Mouse (Mus musculus) heart, adult 18-20 months (tissue): ENCODE data around the gene Fam234b. TPM values are rescaled to one million over a fixed set of nuclear protein-coding genes. Genes with fewer than 3 reads are reported as not detected.
A peak's percentile ranks its signal among the peaks of the same experiment; 100 is the strongest.

ENCODE experiments used
- DNase-seq, 2 experiments: peaks; one replicate each; pipeline ENCODE4 v3.0.0; 2021 to 2022; ENCODE audit warnings: mixed read lengths in 1 of 2
- total RNA-seq, 2 experiments: library from RNA; stranded (reverse); gene quantifications; 2 replicates each; pipeline ENCODE4 v1.2.3; 2021

Gene Fam234b
- total RNA-seq, 2 experiments from 2014 or later: 7.7 to 9.0 TPM

DNA sequence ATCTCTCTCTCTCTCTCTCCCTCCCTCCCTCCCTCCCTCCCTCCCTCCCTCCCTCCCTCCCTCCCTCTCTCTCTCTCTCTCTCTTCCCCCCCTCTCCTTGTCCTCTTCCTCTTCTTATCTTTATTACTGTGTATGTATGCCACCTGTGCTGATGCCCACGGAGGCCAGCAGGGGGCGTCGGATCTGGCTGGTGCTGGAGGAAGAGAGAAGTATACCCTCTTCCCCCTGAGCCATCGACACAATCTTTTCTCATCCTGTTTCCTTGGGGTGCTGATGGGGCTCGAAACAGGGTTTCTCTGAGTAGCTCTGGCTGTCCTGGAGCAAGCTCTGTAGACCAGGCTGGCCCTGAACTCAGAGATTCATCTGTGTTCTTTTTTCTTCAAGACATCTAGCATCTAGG, 14.9 kb upstream of the Fam234b start:
- DNase-seq: no peak

DNA sequence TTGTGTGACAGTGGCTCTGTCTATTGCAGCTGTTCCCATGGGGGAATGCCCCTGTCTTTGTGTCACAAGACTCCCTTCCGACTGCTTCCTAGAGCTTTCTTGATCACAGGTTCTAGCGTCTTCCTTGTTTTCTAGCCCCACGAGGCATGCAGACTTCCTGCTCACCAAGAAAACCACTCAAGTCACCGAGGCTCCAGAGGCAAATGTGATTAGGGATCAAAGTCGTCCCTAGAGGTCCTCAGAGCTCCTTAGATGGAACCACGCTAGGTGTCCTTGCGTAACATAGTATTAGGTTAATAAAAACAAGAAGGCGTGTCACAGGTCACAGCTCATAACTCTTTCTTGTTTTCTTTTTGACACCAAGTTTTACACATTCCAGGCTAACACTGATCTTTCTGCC, 13.8 kb upstream of the Fam234b start:
- peak in 1 of 2 experiments; percentile 11 for DNase-seq

DNA sequence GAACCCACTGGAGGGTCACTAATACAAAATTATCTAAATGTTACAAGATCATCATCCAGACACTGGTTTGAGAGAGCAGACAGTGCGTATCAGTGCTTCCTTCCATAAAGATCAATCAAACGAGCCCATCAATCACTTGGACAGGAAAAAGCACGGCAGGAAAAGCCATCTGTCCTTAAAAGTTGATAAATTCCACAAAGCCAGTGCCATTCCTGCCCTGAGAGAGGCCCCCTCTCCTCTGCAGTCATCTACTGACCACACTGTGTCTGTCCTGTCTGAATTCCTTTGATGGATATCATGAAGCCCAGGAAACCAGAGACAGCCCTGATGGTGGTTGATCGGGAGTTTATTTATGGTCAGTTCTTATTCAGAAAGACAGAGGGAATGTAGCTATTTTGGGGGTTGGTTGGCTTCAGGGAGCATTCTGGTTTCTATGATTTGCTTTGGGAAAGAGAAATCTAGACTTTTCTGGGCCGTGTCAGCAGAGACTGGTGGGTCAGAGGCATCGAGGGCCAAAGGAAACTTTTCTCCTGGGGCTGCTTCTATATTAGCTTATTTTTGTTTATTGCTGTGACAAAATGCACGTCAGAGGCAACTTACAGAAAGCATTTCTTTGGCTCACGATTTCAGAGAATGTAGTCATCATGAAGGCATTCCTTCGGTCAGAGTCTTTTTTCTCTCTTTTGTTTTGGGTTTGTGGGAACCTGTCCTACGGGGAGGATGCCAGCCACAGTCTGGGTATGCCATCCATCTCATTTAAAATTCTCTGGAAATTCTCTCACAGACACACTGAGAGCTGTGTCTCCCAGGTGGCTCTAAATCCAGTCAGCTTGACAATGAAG, 10.5 kb upstream of the Fam234b start:
- no peak for DNase-seq

DNA sequence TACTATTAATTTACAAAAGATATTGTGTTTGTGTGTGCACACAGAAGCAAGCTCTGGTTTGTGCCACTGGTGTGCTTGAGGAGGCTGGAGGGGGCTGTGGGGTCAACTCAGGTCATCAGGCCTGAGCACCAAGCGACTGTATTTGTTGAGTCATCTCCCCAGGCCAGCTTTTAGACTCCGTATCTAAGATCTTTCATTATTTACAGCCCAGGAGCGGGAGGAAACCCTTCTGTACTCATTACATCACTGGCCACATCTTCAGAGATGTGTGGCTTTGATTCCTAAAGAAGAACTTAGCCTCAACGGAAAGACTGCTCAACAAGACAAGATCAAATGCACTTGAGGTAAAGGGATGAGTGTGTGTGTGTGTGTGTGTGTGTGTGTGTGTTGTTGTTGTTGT, 9.1 kb upstream of the Fam234b start:
- DNase-seq: no peak

DNA sequence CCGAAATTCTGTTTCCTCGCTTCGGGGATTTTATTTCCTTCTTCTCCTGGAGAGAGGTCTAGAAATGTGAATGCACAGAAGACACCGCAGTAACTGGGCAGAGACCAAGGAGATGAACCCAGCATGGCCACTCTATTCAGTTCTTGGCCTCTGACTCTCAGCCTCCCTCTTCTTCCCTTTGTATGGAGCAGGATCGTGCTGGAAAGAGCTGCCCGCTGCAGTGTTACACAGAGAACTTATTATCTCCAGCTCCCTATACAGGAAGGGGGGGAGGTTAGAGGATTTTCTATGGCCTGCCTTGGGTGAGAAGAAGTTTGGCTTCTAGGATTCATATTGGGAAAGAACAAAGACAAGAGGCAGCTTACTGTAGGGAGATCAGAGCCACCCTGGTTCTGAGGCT, 7.7 kb upstream of the Fam234b start:
- DNase-seq: no peak

DNA sequence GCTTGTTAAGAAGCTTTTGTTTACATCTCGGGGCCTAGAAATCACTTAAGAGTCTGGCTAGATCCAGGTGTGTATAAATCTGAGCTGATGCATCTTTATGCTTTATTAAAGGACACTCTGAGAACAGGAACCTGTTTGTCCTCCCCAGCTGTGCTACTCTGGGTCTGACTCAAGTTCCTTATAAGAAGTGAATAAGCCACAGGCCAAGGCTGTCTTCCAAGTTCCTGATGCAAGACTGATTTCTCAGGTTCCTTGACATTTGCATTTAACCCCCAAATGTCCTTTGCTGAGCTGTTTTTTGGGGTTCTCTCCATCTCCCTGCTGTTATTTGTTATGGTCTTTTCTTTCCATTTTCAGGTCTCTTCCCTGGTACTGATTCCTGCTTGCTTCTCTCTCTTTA, 5.9 kb upstream of the Fam234b start:
- peak in 1 of 2 experiments; percentile 4 for DNase-seq

DNA sequence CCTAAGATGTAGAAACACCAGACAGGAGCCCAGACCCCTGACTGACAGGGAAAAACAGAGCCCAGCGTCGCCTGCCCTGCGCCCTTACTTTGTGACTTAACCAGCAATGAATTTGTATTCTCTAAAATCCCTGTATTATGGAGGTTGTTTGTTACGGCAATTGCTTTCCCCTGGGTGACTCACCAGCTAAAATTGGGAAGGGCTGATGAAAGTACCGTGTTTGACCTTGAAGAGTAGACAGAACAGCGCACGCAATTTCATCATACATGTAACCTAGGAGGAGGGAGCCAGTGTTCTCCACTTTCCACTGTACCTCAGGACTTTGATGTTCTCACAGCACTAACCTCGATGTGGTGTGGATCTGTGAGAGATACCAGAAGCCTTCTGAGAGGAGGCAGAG, 4.8 kb upstream of the Fam234b start:
- DNase-seq: peak in 1 of 2 experiments; percentile 10

DNA sequence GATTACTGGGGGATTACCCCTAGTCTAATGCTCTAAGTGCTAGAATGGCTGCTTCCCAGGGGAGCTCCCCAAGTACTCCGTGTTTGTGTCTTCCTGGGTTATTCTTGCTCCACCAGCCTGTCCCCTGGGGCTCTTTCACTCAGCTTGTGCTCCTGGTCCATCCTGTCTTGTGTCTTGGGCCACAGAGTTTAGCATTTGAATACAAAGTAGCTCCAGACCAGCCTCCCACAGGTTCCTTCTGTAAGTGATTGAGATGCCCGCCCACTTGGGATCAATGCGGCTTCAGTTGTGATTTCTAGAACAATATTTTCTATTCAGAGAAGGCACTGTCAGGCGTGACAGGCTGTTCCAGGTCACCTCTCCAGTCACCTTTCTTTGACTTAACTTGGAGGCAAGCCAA, 4.0 kb upstream of the Fam234b start:
- DNase-seq: peak in 1 of 2 experiments; percentile 8

DNA sequence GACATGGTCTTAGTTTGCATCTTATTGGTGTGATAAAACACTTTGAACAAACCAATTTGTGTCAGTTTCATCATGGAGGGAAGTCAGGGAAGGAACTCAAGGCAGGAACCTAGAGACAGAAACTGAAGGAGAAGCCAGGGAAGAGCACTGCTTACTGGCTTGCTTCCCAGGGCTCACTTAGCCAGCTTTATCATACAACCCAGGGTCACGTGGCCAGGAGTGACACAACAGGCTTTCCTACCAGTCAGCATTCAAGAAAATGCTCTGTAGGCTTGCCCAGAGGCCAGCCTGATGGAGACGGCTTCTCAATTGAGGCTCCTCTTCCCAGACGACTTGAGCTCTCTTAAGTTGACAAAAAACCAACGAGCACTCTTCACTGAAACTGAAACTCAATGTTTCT, 2.9 kb upstream of the Fam234b start:
- no peak for DNase-seq

DNA sequence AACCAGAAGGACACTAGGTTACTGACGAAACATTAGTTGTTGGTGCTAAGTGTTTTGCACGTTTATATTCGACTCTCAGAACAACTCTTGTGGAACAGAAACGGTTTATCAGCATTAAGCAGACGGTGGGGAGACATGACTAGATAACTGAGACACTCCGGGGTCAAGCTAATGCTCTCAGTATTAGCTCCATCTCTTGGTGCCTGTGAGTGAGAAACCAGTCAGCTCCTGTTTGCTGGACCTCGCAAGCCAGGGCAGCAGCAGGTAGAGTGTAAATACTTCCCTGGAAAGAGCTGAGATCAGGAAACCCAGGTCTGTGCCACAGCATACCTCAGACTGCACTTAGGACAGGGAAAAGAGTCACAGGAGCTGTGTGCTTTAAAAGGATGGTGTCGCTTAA, 1.1 kb upstream of the Fam234b start:
- no peak for DNase-seq

DNA sequence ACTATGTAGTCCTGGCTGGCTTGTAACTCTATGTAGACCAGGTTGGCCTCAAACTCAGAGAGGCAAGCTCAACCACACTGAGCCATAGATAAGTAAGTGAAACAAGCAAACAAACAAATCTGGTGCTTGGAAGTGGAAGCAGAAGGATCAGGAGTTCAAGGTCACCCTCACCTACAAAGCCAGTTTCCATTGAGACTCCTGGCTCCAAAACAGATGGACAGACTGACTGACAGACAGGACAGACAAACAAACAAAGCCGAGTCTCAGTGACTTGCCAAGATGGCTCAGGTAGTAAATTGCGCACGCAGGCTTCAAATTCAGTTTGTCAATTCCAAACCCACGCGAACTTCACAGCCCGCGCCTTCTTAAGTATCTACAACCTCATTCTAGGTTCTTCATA, 331 bp upstream of the Fam234b start:
- DNase-seq: no peak

DNA sequence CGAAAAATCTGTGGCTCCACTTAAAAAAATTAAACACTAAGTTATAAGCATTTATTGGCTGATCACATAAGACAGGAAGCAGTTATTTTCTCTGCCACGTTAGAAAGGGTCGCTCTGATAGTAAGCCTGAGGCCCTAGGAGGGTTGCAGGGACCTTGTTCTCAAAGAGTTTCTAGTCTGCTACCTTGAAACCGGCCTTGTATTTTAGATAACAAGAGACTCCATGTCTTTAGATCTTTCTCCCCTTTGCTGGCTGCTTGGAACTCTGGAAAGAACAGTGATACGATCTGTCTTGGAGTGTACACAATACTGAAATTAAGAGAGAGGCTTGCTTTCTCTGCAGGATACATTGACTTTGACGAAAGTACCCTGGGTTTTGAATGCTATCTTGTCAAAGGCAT, 949 bp downstream of the Fam234b start:
- DNase-seq: no peak

DNA sequence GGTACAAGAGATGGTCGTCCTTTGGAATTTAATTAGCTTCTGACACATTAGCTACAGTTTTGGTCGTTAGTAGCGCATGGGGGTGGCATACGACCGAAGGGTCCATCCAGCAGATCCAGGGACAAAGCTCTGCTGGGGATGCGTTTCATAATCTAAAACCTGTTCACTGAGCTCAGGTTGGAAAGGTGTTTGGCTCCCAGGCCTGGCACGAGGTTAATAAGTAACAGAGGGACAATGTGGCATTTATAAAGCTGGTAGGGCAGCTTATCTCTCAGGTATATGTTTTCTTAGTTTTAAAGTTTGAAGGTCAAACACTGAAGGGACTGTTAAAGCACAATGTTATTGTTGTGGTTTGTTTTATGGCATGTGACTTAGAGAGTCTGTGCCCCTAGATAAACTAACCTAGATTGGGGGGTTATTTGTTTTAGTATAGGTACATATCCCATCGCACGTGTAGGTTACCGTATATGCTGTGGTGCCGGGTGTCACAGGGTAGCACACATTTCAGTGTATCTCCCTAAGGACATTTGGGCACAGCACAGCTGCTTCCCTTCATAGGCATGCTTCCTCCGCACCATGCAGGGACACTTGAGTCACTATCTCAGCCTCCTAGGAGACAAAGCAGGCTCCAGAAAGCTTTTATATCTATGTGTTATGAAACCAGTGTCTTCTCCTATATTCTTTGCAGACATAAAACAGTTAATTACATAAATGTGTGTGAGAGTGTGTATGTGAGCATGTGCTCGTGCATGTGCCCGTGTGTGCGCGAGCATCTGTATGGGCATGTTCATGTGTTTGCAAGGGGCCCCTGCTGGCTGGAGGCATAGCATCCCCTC, 2.6 kb downstream of the Fam234b start:
- DNase-seq: no peak

DNA sequence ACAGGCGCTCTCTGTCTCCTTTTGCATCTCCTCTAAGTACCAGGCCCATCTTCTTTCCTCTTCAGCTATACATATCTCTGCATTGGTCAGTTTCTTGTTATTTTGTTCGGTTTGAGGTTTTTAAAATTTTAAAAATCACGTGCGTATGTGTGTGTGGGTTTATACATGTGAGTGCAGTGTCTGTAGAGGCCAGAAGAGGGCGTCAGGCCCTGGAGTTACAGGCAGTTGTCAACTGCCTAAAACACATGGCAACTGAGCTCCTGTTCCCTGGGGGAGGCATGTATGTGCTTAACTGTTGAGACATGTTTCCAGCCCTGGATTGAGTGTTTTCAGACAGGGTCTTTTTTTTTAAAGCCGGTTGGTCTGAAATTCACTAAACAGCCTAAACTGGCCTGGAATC, 4.9 kb downstream of the Fam234b start:
- no peak for DNase-seq

DNA sequence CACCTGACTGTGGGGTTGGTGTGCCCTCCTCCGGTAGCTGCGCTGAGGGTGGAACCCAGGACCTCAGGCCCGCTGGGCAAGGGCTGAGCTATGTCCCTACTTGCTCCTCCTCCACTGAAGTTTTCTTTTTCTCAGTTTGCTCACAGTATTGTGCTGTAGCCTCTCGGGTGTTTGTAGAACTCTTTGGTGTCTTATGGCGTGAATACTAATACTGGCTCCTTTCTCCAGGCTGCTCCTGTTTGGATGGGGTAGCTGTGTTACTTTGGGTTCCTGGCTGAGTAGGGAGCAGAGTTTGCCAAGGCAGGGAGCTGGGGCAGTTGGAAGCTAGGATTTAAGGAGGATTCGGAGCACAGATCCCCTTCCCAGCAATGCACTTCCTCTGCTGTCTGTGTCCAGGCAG, 6.0 kb downstream of the Fam234b start:
- DNase-seq: no peak

DNA sequence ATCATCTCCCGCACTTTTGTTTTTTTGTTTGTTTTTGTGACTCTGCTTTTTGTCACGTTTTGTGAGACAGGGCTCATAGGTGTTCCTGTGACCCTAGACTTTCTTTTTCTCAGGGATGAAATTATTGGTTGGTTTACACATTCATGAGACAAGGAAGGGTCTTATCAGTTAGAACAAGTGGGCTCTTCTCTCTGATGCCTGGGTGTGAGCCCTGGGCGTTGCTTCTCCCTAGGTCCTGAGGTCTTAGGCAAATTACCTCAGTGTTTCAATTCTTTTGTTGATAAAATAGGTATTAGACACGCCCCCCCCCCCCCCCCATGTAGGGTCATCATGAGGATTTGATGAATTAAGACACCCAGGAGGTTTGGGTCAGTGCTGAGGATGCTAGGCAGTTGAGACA, 7.1 kb downstream of the Fam234b start:
- no peak for DNase-seq

DNA sequence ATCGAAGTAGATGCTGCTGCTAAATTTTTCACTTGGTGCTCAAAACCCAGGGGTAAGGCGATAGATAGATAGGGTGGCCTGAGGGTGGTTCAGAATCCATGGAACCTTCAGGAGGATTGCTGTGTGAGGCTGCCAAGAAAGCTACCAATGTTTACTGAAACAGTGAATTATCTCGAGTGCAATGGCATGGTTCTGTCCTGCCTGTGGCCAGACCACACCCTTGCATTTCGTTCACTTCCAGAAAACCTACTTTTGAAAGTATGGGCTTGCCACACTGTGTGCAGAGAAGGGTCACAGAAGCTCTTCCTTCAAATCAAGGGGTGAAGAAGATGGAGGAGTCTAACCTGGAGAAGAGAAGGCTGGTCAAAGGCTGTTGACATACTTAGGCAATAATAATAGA, 8.0 kb downstream of the Fam234b start:
- no peak for DNase-seq

DNA sequence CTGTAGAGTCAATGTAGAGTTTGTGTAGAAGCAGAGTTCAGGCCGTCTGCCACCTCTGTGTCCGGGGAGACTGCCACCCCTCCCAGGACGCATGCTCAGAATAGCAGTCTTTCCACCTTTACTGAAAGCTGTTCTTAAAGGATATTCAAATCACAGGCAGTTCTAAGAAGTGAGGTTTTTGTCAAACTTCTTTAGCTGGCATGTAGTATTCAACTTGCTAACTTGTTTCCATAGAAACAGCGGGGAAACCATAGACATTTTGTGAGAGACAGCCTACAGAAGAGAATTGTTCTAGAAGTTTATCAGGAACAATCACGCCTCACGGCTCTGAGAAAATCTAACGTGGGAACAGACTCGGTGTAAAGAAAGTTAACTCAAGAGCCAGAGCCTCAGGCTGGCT, 9.1 kb downstream of the Fam234b start:
- no peak for DNase-seq

DNA sequence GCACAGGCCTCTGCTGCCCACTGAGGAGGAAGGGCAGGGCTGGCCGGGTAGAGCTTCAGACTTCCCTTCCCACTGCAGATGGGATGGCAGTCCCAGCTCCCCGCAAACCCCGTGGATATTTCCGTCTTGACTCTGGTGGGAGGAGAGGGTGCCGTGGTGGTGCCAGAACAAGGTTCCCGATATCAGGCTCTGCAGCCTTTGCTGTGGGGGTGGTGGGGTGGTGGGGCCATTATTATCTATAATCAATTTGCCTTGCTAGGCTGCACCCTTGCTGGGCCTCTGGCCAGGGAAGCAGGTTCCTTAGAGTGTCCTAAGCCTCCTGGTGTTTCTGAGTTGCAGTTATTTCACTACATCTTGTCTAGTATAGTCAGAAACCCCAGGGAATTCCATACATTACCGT, 13.4 kb downstream of the Fam234b start:
- DNase-seq: no peak

DNA sequence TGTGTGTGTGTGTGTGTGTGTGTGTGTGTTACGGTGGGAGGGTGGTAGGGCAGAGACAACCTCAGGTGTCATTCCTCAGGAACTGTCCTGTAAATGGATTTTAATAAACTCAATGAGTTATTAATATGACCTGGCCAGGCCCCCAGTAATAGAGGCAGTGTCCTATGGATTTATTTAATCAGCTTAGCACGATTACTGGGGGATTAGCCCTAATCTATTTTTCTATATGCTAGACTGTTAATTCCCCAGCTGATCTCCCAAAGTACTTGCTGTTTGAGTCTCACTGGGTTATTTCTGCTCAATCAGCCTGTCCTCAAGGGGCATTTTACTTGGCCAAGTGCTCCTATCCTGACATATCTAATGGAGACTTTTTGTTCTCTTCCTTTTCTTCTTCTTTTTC, 14.9 kb downstream of the Fam234b start:
- DNase-seq: no peak

DNA sequence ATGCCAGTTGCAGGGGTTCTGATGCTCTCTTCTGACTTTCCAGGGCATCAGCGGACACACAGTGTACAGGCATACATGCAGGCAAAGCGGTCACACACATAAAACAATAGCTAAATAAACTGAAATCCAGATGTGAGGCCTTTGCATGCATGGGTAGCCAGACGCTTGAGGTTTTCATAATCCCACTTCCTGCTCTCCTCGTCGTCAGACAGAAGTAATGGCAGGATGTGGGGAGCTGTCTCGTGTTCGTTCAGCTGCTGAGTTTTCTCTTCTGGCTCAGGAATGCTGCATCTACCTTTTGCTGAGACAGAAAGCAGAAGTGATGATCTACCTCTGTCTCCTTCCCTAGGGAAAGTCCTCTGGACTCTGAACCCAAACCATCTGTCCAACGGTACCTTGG, 20.6 kb downstream of the Fam234b start:
- DNase-seq: peak in 1 of 2 experiments; percentile 7

DNA sequence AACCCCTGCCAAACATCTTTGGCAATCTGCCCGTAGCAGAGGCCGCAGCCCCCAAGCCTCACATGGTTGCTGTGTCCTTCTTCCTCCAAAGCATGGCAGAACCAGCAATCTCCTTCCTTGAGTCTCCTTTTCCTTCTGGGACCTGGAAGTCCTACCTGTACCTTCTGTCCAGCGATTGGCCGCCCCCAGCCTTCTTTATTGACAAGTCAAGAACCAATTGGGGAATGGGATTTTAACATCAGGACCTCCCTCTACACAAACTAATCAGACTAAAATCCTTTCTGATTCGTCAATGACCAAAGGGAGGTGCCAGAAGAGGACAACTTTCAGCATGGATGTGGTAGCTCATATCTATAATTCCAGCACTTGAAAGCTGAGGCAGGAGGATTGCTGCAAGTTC, 22.1 kb downstream of the Fam234b start:
- DNase-seq: no peak

DNA sequence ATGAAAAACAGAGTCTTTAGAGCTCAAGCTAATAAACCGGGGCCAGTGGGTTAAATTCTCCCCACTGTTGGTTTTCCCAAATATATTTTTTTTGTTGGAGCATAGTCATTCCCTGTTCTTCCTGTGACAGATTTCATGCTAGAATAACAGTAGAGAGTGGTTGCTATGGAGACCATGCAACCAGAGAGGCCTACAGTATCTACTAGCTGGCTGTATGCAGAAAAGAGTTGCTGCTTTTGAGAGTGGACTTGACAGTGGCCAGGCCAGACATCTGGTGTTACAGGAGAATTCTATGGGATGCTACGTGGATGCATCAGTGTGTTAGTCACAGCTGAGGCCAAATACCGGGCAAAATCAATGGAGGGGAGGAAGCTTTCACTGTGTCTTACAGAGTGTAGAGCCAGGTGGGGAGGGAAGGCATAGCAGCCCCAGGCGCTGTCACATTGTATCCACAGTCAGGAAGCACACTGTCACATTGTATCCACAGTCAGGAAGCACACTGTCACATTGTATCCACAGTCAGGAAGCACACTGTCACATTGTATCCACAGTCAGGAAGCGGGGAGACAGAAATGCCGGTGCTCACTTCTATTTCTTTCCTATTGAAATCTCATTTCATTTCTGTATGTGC, 26.1 kb downstream of the Fam234b start:
- DNase-seq: no peak
